Mouse (Mus musculus) spleen, adult 12 weeks (tissue): Measurements from ENCODE around the gene Mdm2.
A peak's percentile ranks its signal among the peaks of the same experiment; 100 is the strongest.
"Not testable (repeated sequence)": the region's sequence is repeated elsewhere in the genome, so short reads cannot be mapped to it uniquely, and the experiment has no call there.

ENCODE experiments used
- DNase-seq: peaks from one replicate; pipeline ENCODE4 v3.0.0; 2022; ENCODE audit warnings: low spot score

The Mdm2 gene

DNA sequence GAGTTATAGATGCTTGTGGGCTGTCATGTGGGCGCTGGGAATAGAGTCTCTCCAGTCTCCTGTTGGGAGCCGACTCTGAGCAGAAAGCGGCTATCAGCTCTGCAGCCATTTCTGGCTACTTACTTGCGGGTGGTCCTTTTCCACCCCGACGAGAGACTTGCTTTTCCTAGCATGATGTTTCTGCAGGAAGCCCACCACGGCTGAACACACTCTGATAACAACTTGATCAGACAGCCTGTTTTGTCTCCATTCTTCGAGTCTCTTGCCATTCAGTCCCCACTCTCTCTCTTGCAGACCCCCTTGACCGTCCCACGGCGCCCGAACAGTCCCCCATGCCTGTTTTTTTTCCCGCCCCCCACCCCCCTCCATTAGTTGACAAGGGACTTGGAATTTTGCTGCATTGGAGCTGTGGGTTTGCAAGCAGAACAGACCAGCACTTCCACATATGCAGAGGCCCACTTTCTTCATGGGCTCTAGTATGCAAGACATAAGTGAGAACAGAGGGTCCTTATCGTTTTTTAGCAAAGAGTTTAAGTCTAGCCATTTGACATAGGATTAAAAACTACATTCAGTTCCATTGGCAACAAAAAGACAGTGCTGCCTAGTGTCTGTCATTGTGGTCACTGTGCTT is 22.5 kb upstream of the Mdm2 start:
- no peak for DNase-seq

DNA sequence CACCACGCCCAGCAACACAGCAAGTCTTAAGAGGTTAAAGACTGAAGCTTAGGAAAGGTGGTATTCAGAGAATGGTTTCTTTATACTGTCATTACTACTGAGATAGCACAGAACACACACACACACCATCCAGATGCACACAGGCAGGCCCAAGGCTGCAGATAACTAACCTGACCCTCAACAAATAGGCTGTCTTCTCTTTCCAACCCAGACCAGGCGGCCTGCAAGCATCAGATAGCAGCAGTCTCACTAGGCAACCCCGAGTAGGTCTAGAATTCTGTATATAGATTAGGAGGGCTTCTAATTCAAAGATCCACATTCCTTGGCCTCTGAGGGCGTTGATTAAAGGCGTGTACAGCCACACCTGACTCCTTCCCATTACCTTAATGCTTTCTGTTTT is 21.6 kb upstream of the Mdm2 start:
- DNase-seq = no peak

DNA sequence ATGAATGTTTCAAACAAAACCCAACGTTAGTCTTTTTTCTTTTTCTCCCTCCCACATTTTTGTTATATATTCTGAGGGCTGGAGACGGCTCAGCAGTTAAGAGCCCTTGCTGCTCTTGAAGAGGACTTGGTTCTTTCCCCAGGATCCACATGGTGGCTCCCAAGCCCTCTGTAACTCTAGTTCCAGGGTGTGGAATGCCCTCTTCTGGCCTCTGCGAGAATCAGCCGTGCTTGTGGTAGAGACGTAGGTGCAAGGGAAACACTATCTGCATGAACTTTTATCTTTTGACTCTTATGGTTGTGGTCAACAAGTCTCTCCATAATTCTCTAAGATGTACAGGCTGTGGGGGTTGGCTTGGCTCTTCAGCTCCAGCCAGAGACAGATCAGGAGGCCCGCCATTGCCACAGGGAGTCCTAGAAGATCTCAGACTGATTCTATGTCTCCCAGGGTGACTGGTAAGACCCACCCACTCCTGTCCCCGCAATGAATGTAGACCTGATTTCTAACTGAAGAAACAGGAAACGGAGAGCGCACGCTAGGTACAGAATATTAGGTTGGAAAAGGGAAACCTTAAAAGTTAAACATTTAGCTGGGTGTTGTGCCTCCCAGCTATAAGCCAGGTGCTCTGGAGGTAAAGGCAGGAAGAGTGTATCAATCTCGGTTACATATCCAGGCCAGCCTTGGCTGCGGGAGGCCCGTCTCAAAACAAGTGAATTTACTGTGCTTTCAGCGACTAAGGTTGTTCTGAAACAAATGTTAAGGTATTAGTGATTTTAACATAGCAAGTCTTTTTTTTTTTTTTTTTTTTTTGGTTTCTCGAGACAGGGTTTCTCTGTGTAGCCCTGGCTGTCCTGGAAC is 20.9 kb upstream of the Mdm2 start:
- peak; percentile 28 for DNase-seq

DNA sequence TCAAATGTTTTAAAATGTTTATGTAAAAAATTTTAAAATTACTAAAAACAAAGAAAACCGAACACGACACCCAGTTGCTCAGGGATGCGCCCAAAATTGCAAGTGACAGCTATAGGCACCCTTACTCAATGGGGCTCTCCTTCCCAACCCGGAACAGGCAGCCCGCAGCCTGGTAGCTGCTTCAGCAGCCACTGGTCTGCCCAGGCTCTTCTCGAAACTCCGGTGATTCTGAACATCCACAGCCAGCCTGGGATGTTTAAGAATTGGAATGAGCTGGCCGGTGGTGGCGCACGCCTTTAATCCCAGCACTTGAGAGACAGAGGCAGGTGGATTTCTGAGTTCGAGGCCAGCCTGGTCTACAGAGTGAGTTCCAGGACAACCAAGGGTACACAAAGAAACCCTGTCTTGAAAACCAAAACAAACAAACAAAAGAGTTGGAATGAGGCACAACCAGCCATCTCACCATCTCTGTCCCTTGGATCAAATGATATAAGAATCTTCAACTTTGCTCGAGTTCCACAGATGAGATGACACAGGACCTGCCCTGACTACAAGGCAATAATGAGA is 20.2 kb upstream of the Mdm2 start:
- no peak for DNase-seq

DNA sequence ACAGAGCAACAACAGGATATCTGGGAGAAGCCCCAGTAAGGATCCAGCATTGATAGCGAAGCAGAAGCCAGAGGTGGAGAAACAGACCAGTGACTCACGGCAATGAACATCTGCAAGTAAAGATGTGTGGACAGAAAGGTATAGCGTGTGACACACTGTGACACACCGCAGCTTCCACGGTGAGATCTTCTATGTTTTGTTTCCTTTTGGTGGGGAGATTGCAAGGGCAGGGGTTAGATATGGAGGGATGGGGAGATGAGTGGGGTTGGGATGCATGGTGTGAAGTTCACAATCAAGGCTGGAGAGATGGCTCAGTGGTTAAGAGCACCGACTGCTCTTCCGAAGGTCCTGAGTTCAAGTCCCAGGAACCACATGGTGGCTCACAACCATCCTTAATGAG is 19.6 kb upstream of the Mdm2 start:
- DNase-seq = no peak

DNA sequence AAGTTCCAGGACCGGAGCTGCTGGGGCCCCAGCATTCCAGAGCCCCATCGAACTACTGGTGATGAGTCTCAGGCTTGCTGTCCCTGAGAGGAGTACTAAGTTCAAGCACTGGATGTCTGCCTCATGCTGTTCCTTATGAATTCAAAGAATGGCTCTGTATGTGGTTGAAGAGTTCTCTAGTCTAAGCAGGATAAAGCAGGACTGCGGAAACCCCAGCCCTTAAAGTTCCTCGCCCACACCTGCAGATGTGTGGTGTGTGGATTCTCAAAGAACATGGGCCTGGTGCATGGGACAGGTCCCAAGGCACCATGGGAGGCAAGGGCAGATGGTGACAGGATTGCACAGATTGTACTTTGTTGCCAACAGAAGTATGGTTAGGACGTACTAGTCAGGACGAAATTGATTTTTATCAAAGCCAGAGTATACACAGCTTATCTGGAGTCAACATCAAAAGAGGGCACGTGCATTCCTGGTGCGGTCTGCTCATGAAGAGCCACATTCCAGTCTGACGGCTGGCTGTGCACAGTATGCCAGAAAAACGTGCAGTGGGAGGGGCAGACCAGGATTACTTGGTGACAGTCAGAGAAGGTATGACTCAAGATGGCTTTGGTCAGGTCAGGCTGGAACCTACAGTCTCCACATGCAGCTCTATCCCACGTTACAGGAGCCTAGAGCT is 18.7 kb upstream of the Mdm2 start:
- DNase-seq = no peak

DNA sequence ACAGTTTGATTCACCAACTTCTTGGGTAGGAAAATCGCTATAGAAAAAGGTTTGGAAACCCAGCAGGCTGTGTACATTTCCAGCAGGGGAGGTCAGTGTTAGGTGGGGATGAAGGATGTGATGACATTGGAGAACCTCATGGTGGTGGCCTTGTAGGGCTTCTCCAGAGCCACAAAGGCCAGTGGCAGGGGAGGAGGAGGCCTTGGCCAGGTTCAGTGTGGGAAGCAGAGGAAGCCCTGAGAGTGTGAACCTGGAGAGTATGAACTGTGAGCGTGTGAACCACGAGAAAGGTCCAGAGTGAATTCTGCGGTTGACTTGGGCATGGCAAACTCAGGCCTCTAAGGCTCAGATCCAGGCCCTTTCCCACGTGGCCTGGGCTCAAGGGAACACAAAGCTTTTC is 18.0 kb upstream of the Mdm2 start:
- DNase-seq = no peak

DNA sequence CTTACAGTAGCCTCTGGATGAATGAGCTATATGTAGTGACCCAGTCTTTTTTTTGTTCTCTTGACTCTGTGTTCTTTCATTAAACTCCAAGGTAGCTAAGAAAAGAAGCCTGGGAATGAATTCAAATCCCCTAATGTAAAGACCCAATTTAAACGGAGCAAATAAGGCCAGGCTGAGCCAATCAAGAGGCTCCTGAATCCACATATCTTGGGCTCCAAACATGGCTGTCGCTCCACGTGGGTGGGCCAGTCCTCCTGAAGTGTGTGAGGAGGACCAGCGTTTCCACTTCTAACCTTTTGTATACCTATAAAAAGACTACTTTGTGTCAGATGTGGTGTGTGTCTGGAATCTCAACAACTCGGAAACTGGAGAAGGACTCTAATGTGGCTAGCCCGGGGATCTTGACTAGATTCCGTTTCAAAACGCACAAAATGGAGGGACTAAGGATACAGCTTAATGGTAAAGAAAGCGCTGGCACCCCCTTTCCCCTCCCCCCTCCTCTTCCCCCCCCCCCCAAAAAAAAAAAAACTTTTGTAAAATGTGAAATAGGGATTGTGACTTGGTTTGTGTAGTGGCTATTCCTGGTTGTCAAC is 17.1 kb upstream of the Mdm2 start:
- no peak for DNase-seq

DNA sequence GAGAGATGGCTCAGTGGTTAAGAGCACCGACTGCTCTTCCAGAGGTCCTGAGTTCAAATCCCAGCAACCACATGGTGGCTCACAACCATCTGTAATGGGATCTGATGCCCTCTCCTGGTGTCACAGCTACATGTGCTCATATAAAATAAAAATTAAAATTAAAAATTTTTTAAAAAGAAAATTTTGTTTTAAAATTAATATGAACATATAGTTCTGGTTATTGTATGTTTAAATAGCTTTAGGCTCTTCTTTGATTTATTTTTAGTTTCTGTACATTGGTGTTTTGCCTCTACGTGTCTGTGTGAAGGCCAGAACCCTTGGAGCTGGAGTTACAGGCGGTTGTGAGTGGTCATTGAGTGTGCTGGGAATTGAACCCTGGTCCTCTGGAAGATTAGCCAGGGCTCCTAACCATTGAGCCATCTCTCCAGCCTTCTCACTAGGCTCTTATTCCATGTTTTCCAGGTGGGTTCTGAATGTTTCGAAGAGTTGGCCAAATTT is 16.4 kb upstream of the Mdm2 start:
- DNase-seq = no peak

DNA sequence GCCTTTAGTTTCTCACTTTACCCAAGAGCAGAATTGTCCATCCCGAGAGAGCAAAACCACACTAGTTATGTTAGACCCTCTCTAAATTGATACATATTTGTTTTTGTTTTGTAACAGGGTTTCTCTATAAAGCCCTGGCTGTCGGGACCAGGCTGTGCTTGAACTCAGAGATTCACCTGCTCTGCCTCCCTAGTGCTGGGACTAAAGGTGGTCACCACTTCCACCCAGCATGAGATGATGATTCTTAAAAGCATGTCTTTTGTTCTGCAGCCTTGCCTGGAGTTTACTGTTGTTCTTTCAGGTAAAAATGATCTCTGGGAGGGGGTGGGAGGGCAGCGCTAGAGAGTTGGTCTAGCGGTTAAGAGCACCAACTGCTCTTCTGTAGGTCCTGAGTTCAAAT is 15.8 kb upstream of the Mdm2 start:
- no peak for DNase-seq

DNA sequence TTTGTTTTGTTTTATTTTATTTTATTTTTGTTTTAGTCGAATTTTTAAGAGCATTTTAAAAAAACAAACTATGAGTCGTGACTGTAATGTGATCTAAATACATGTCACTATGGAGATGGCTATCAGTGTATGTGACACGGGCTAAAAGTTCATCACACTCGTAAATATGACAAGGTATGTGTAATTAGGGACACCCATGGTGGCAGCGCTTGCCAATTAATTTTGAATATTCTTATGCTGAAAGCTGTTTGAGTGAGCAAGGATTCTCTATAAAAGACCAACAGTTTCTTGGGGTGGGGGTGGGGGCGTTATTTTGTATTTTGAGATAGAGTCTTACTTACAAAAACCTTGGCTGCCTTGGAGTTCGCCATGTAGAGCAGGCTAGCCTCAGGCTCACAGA is 15.1 kb upstream of the Mdm2 start:
- DNase-seq = no peak

DNA sequence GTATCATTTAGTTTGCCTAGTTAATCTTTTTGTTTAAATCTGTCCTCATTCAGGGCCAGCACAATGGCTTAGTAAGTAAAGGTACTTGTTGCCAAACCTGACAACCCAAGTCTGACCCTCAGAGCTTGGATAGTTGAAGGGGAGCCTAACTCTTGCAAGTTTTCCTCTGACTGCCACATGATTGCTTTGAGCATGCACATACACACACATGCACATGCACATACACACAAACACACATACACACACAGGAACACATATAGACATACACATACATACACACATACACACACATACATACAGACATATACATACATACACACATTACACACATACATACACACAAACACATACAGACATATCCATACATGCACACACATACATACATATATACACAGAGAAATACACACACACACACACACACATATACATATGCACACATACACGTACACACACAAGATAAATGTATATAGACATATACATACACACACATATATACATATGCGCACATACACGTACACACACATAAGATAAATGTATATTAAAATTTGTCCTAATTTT is 14.3 kb upstream of the Mdm2 start:
- DNase-seq = no peak

DNA sequence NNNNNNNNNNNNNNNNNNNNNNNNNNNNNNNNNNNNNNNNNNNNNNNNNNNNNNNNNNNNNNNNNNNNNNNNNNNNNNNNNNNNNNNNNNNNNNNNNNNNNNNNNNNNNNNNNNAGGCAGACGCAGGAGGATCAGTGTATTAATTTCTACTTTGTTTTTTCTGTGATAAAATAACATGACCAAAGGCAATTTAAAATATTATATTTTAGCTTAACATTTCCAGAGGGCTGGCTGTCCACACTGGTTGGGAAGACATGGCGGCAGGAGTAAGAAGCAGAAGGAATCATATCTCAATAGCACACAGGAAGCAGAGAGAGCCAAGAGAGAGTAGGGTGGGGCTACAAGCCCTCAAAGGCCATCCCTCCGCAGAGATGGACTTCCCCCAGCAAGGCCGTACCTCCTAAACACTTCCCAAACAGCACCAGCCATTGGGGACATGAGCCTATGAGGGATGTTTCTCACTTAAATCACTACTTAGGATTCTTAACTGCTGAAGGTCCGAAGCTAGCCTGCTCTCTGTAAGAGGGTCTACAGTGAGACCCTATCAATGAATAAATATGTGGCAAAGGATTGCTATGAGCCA is 13.7 kb upstream of the Mdm2 start:
- DNase-seq = no peak

DNA sequence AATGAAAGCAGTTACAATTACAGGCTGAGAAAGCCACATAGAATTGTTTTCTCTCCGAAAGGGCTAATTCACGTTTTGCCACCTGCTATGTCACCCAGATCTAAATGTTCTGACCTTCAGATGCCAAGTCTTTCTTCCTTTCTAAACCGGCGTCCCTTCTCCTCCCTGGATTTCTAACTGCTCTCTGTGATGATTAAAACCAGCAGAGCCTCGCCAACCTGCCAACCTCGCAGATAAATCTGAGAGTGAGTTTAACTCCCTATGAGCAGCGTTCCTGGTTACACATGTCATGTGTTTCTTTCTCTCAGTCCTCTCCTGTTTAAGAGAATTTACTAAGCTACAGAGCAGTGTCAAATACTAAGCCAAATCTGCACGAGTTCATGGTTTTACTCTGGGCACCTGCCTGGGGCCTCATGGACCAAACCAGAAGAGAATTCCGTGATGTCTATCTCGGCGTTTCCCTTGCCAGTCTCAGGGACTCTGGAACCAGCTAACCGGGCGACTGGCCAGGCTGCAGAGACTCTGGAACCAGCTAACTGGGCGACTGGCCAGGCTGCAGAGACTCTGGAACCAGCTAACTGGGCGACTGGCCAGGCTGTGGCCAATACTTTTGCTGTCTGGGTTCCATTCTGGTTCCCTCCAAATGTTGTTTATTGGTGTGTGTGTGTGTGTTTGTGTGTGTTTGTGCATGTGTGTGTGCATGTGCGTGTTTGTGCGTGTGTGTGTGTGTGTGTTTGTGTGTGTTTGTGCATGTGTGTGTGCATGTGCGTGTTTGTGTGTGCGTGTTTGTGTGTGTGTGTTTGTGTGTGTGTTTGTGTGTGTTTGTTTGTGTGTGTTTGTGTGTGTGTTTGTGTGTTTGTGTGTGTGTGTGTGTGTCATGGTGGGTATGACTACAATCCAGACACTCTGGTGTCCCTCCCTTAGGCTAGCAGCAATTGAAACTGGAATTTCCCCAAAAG is 7.9 kb upstream of the Mdm2 start:
- no peak for DNase-seq

DNA sequence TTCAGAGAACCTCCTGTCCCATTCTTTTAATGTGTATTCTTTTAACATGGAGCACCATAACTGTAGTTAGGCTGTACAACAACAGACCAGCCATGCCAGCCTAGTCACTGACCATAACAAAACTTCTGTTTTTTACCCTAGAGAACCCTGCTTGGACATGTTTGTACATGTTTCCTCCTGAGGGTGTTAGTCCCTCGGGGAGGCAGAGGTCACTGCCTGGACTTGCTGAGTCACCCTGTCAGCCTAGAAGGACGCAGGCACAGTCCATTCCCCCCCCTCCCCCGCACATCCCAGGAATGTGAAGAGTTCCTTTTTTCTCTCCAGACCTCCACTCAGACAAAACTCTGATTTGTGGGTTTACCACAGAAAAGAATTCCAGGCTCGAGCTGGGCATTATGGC is 7.0 kb upstream of the Mdm2 start:
- DNase-seq = no peak

DNA sequence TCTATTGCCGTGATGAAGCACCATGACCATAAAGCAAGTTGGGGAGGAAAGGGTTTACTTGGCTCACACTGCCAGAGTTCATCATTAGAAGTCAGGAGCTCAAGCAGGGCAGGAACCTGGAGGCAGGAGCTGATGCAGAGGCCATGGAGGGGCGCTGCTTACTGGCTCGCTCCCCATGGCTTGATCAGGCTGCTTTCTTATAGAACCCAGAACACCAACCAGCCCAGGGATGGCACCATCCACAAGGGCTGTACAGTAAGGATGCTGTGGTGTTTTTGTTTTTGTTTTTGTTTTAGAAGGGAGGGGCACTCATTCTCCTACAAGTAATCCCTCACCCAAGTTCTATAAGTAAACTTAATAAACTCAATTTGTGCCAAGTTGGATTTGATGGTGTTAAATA is 6.1 kb upstream of the Mdm2 start:
- no peak for DNase-seq

DNA sequence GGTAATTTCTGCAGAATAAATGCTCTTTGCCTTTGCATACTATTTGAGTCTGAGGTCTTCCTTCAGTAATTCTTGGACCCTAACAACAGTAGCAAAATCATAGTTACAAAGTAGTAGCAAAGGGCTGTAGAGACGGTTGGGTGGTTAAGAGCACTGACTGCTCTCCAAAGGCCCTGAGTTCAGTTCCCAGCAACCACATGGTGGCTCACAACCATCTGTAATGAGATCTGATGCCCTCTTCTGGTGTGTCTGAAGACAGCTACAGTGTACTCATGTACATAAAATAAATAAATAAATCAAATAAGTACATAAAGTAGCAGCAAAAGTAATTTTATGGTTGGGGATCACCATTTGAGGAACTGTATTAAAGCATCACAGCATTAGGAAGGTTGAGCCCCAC is 5.1 kb upstream of the Mdm2 start:
- not testable (repeated sequence) for DNase-seq

DNA sequence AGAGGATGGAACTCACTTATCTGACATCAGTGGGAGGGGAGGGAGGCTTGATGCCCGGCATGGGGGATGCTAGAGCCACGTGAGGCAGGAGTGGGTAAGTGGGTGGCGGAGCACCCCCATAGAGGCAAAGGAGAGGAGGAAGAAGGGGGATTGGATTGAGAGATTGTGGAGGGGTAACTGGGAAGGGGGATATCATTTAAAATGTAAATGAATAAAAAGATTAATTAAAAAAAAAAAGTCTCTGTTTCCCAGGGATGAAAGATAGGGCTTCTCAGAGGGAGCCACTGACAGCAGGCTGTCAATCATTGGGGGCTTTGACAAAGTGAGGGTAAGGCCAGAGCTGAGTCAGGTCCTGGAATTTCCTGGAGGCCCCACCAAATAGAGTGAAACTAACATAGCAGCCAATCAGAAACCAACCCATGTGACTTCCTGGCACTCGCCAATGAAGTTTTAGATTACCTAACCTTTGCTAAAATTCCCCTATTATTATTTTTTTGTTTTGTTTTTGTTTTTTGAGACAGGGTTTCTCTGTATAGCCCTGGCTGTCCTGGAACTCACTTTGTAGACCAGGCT is 4.5 kb upstream of the Mdm2 start:
- no peak for DNase-seq

DNA sequence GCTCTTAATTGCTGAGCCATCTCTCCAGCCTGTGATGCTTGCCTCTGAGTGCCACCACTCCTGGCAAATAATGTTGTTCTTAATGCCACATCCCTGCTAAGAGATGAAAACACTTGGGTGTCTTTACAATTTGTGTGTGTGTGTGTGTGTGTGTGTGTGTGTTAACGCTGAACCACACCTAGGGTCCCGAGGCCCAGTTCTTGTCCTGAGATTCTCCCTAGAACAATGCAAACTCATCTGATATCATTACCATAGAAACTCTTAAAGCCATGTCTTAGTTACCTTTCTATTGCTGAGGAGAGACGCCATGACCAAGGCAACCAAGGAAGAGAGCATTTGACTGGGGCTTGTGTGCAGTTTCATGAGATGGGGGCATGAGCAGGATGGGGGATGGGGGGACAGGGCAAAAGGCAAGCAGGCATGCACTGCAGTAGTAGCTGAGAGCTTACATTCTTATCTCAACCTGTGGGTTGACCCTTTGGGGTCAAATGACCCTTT is 3.5 kb upstream of the Mdm2 start:
- DNase-seq = no peak

DNA sequence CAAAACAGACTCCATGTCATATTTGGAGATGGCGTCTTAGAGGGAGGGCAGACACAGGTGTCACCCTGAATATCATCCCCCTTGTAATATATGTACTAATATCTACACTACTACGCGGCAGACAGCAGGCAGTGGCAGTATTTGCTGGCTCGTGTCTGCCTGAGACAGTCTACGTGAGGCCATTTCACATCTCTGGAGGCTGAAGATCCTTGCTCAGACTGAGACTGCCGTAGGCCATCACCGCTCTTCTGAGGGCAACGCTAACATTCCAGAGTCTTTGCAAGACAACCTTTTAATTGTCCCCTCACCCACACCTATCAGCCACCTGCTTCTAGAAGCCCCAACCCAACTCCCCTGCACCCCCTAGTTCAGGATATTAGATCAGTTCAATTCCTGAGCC is 2.9 kb upstream of the Mdm2 start:
- no peak for DNase-seq
